9 mouse cellular contexts compared by ENCODE assay signal in the genomic region with DNA sequence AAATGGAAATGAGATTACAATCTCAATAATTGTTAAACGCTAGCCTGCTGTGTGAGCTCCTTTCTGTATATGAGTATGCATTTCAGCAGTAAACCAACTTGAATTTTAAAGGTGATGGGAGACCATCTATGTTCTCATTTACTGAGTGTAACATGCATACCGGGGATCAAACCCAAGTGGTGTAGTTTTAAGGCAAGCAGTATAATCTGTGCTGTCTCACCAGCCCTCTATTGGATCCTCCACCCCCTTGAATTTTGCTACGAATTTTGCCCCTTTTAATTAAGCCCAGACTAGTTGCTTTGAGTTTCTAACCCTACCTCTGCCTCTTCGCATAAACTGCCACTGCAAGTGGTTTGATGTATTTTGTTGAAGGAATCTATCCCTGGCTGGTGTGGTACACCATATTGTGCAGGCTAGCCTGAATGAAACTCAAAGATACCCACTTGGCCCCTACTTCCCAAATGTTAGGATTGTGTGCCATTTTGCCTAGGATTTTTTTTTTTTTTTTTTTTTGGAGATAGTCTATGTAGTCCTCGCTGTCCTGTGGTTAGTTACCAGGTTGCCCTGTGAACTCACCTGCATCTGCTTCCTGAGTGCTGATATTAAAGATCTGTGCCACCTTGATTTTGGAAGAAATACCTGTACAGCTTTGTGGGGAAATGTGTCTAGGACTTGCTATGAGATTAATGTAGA. TPM values are rescaled to one million over a fixed set of nuclear protein-coding genes. Genes with fewer than 3 reads are reported as not detected.
DNase-seq lines count a peak whose midpoint lies in the region; ATAC-seq lines count a peak whose summit lies in the region.
"Had no signal": no experiment of that assay in that cellular context is flagged by ENCODE, and none has a peak within 500 bp of the region (broad histone marks: within the 10 kb centered on the region; RNA-seq: fewer than 3 reads in every experiment).

No protein-coding gene starts in this region.

- H3K27me3 ChIP-seq in lung, embryonic 15.5 days = no peaks in the 10 kb centered on the region
- H3K27me3 ChIP-seq in embryonic facial prominence, embryonic 14.5 days (replicated peaks; ENCODE audit: control insufficient read depth, insufficient read depth, low read length) = no peaks in the 10 kb centered on the region
- H3K27me3 ChIP-seq in limb, embryonic 10.5 days (ENCODE audit: low read depth, poor library complexity, severe bottlenecking) = no peaks in the 10 kb centered on the region
- no peaks in the 10 kb centered on the region for H3K27me3 ChIP-seq in neural tube, embryonic 15.5 days (replicated peaks)

- no peaks in the 10 kb centered on the region for H3K9me3 ChIP-seq in lung, embryonic 15.5 days
- H3K9me3 ChIP-seq in embryonic facial prominence, embryonic 14.5 days (ENCODE audit: control insufficient read depth, low read length) = no peaks in the 10 kb centered on the region
- H3K9me3 ChIP-seq in limb, embryonic 10.5 days (replicated peaks) = no peaks in the 10 kb centered on the region
- H3K9me3 ChIP-seq in neural tube, embryonic 15.5 days (replicated peaks) = no peaks in the 10 kb centered on the region

- H3K4me3 ChIP-seq in lung, embryonic 15.5 days = peak overlapping the region; percentile 45
- H3K4me3 ChIP-seq in embryonic facial prominence, embryonic 14.5 days (ENCODE audit: low read depth, low read length) = peak overlapping the region; percentile 48
- H3K4me3 ChIP-seq in limb, embryonic 10.5 days = peak overlapping the region; percentile 57
- H3K4me3 ChIP-seq in neural tube, embryonic 15.5 days (replicated peaks) = peak overlapping the region; percentile 42

- peak overlapping the region; percentile 38; the same call in 1 of the 2 replicates for H3K9ac ChIP-seq in lung, embryonic 15.5 days
- H3K9ac ChIP-seq in embryonic facial prominence, embryonic 14.5 days (ENCODE audit: low read depth, low read length) = peak overlapping the region; percentile 34; the same call in 1 of the 2 replicates
- peak overlapping the region; percentile 42; the same call in 1 of the 2 replicates for H3K9ac ChIP-seq in neural tube, embryonic 15.5 days (replicated peaks)

- H3K36me3 ChIP-seq in lung, embryonic 15.5 days = peaks cover 23% of the 10 kb centered on the region
- peaks cover 28% of the 10 kb centered on the region for H3K36me3 ChIP-seq in embryonic facial prominence, embryonic 14.5 days (ENCODE audit: control insufficient read depth, insufficient read depth, low read length)
- peaks cover 32% of the 10 kb centered on the region for H3K36me3 ChIP-seq in limb, embryonic 10.5 days
- 0 out of 2 replicates have a peak, but pooled peaks cover 7% of the 10 kb centered on the region for H3K36me3 ChIP-seq in neural tube, embryonic 15.5 days

- H3K4me2 ChIP-seq in lung, embryonic 15.5 days = peak overlapping the region; percentile 80
- H3K4me2 ChIP-seq in embryonic facial prominence, embryonic 14.5 days (ENCODE audit: low read depth, low read length) = peak overlapping the region; percentile 97
- H3K4me2 ChIP-seq in neural tube, embryonic 15.5 days = peak overlapping the region; percentile 74

- intact Hi-C loops in left cerebral cortex, postnatal 36 days (cut with DNase I) = no loop called here

- no peak for DNase-seq in lung, postnatal 4 days
- no peak for DNase-seq in embryonic facial prominence, embryonic 14.5 days (ENCODE audit: low spot score)
- no peak for DNase-seq in limb, embryonic 10.5 days (ENCODE audit: low spot score)
- no peak for DNase-seq in adrenal gland, postnatal 4 days (ENCODE audit: low spot score in 2 of 2)
- DNase-seq in urinary bladder, adult 18-20 months (ENCODE audit: low spot score in 2 of 2) = no peak
- no peak for DNase-seq in left cerebral cortex, postnatal 36 days (ENCODE audit: low spot score in 2 of 2)
- DNase-seq: cerebellum, adult 11 months had no signal

- no peak overlapping the region for H3K27ac ChIP-seq in lung, embryonic 15.5 days
- H3K27ac ChIP-seq in embryonic facial prominence, embryonic 14.5 days (replicated peaks; ENCODE audit: low read depth, low read length) = no peak overlapping the region
- H3K27ac ChIP-seq in limb, embryonic 10.5 days = no peak overlapping the region
- H3K27ac ChIP-seq in neural tube, embryonic 15.5 days (replicated peaks) = no peak overlapping the region

- peaks cover 27% of the 10 kb centered on the region for H3K4me1 ChIP-seq in lung, embryonic 15.5 days
- H3K4me1 ChIP-seq in embryonic facial prominence, embryonic 14.5 days (ENCODE audit: control insufficient read depth, insufficient read depth, low read length) = peaks cover 20% of the 10 kb centered on the region
- peaks cover 30% of the 10 kb centered on the region for H3K4me1 ChIP-seq in limb, embryonic 10.5 days
- H3K4me1 ChIP-seq in neural tube, embryonic 15.5 days = peaks cover 34% of the 10 kb centered on the region

- no peak for ATAC-seq in lung, embryonic 15.5 days (ENCODE audit: borderline replicate concordance, extremely low read depth, low FRiP score, low TSS enrichment)
- no peak for ATAC-seq in embryonic facial prominence, embryonic 14.5 days (ENCODE audit: low read depth)
- ATAC-seq in neural tube, embryonic 15.5 days (ENCODE audit: low FRiP score) = no peak

- 70% methylated on average over 5 of the region's 5 CpGs for WGBS in lung, embryonic 15.5 days
- 68% methylated on average over 5 of the region's 5 CpGs for WGBS in embryonic facial prominence, embryonic 14.5 days
- 83% methylated on average over 5 of the region's 5 CpGs for WGBS in limb, embryonic 10.5 days
- 65% methylated on average over 5 of the region's 5 CpGs for WGBS in neural tube, embryonic 15.5 days

RNA-seq across cellular contexts. Expression of gene Ubb, which starts 3.3 kb away (rescaled TPM):
- 3,157 and 3,186 TPM in 2 replicates for polyA plus RNA-seq in lung, embryonic 15.5 days (2015; fragmentation: Nextera tagmentation; extraction: Ambion mirVana)
- polyA plus RNA-seq in embryonic facial prominence, embryonic 14.5 days (2014; fragmentation: Nextera tagmentation; extraction: Ambion mirVana) = 3,072 and 3,339 TPM in 2 replicates
- polyA plus RNA-seq in limb, embryonic 10.5 days (2016; fragmentation: Nextera tagmentation; extraction: Ambion mirVana) = 3,627 and 3,653 TPM in 2 replicates
- polyA plus RNA-seq in neural tube, embryonic 15.5 days (2015; fragmentation: Nextera tagmentation; extraction: Ambion mirVana) = 4,120 and 4,434 TPM in 2 replicates
- total RNA-seq in adrenal gland, postnatal 4 days (2021) = 1,000 to 10,000 TPM; 1,464 to 1,492 TPM
- 1,000 to 10,000 TPM; 1,698 to 1,876 TPM for total RNA-seq in left cerebral cortex, postnatal 36 days (2021)

RNA-seq across cellular contexts. Expression of gene Cenpv, which starts 15.2 kb away (rescaled TPM):
- 13.7 and 14.1 TPM in 2 replicates for polyA plus RNA-seq in lung, embryonic 15.5 days (2015; fragmentation: Nextera tagmentation; extraction: Ambion mirVana)
- polyA plus RNA-seq in embryonic facial prominence, embryonic 14.5 days (2014; fragmentation: Nextera tagmentation; extraction: Ambion mirVana) = 26.0 and 27.5 TPM in 2 replicates
- 35.0 and 42.2 TPM in 2 replicates for polyA plus RNA-seq in limb, embryonic 10.5 days (2016; fragmentation: Nextera tagmentation; extraction: Ambion mirVana)
- 40.1 and 51.3 TPM in 2 replicates for polyA plus RNA-seq in neural tube, embryonic 15.5 days (2015; fragmentation: Nextera tagmentation; extraction: Ambion mirVana)
- total RNA-seq in adrenal gland, postnatal 4 days (2021) = 10 to 100 TPM; 40.6 to 44.0 TPM
- 10 to 100 TPM; 38.7 to 47.9 TPM for total RNA-seq in left cerebral cortex, postnatal 36 days (2021)

RNA-seq across cellular contexts. Expression of gene Trpv2, which starts 20.0 kb away (rescaled TPM):
- 4.6 and 5.5 TPM in 2 replicates for polyA plus RNA-seq in lung, embryonic 15.5 days (2015; fragmentation: Nextera tagmentation; extraction: Ambion mirVana)
- polyA plus RNA-seq in embryonic facial prominence, embryonic 14.5 days (2014; fragmentation: Nextera tagmentation; extraction: Ambion mirVana) = 5.3 and 6.4 TPM in 2 replicates
- 0.55 and 0.87 TPM in 2 replicates for polyA plus RNA-seq in limb, embryonic 10.5 days (2016; fragmentation: Nextera tagmentation; extraction: Ambion mirVana)
- polyA plus RNA-seq in neural tube, embryonic 15.5 days (2015; fragmentation: Nextera tagmentation; extraction: Ambion mirVana) = 32.3 and 32.9 TPM in 2 replicates
- total RNA-seq in adrenal gland, postnatal 4 days (2021) = 1 to 10 TPM; 3.4 to 4.2 TPM
- 10 to 100 TPM; 17.5 to 19.2 TPM for total RNA-seq in left cerebral cortex, postnatal 36 days (2021)
